10 mouse cellular contexts compared by ENCODE assay signal in genomic region chr8:120493508-120494464, GRCm38 (mm10).
DNase-seq lines count a peak whose midpoint lies in the region; ATAC-seq and TF ChIP-seq lines count a peak whose summit lies in the region.
"Had no signal": no experiment of that assay in that cellular context is flagged by ENCODE, and none has a peak within 500 bp of the region (broad histone marks: within the 10 kb centered on the region; RNA-seq: fewer than 3 reads in every experiment).

No protein-coding gene starts in this region.

- no peaks in the 10 kb centered on the region for H3K9me3 ChIP-seq in lung, embryonic 14.5 days (ENCODE audit: low read depth, low read length)
- H3K9me3 ChIP-seq in intestine, postnatal 0 days (ENCODE audit: control insufficient read depth) = no peaks in the 10 kb centered on the region
- no peaks in the 10 kb centered on the region for H3K9me3 ChIP-seq in neural tube, embryonic 13.5 days

- 47% methylated on average over 16 of the region's 16 CpGs for WGBS in lung, embryonic 14.5 days
- WGBS in intestine, postnatal 0 days = 59% methylated on average over 16 of the region's 16 CpGs
- 40% methylated on average over 16 of the region's 16 CpGs for WGBS in neural tube, embryonic 13.5 days

- TF ChIP-seq CTCF in lung, embryonic 14.5 days (IDR thresholded peaks at IDR 0.05; ENCODE audit: low read depth) = no peak
- TF ChIP-seq CTCF in intestine, postnatal 0 days (IDR thresholded peaks at IDR 0.05; ENCODE audit: low read depth) = no peak

- H3K4me1 ChIP-seq in lung, embryonic 14.5 days (ENCODE audit: insufficient read depth) = peaks cover 85% of the 10 kb centered on the region
- peaks cover 34% of the 10 kb centered on the region for H3K4me1 ChIP-seq in intestine, postnatal 0 days (replicated peaks; ENCODE audit: control insufficient read depth, insufficient read depth, low read length)
- H3K4me1 ChIP-seq in neural tube, embryonic 13.5 days (replicated peaks) = peaks cover 93% of the 10 kb centered on the region

- no peak overlapping the region for H3K4me3 ChIP-seq in lung, embryonic 14.5 days (ENCODE audit: low read depth, low read length)
- no peak overlapping the region for H3K4me3 ChIP-seq in intestine, postnatal 0 days (ENCODE audit: low read depth, low read length)
- H3K4me3 ChIP-seq in neural tube, embryonic 13.5 days = peak overlapping the region; percentile 96

- ATAC-seq in cerebellum, adult (ENCODE audit: insufficient number of reproducible peaks, low FRiP score, low TSS enrichment) = no peak
- ATAC-seq in lung, embryonic 14.5 days (ENCODE audit: insufficient read depth) = no peak
- no peak for ATAC-seq in intestine, postnatal 0 days
- no peak for ATAC-seq in neural tube, embryonic 13.5 days (ENCODE audit: low read depth)

- peak overlapping the region; percentile 99; the same call in 1 of the 2 replicates for H3K4me2 ChIP-seq in lung, embryonic 14.5 days
- H3K4me2 ChIP-seq in intestine, postnatal 0 days (replicated peaks; ENCODE audit: low read depth) = peak overlapping the region; percentile 91
- peak overlapping the region; percentile 91 for H3K4me2 ChIP-seq in neural tube, embryonic 13.5 days

- H3K9ac ChIP-seq in lung, embryonic 14.5 days = no peak overlapping the region; the same call in 1 of the 2 replicates
- no peak overlapping the region for H3K9ac ChIP-seq in intestine, postnatal 0 days (ENCODE audit: low read depth, low read length)
- peak overlapping the region; percentile 93 for H3K9ac ChIP-seq in neural tube, embryonic 13.5 days

- peak; percentile 30 for DNase-seq in cerebellum, adult 9-10 months
- DNase-seq in lung, embryonic 14.5 days = no peak
- DNase-seq in lung, postnatal 10 days = no peak
- no peak for DNase-seq in thymus, adult 18-20 months
- no peak for DNase-seq in natural killer cell, adult 2 months (ENCODE audit: low spot score in 2 of 2)
- DNase-seq: cerebellum, adult 8-10 months; thymus, adult 2 months had no signal

- no peaks in the 10 kb centered on the region for H3K27me3 ChIP-seq in lung, embryonic 14.5 days (ENCODE audit: insufficient read depth, low read length)
- no peaks in the 10 kb centered on the region for H3K27me3 ChIP-seq in intestine, postnatal 0 days (replicated peaks; ENCODE audit: control insufficient read depth, insufficient read depth, low read length)
- H3K27me3 ChIP-seq in neural tube, embryonic 13.5 days = no peaks in the 10 kb centered on the region

- no peaks in the 10 kb centered on the region for H3K36me3 ChIP-seq in lung, embryonic 14.5 days (ENCODE audit: insufficient read depth)
- H3K36me3 ChIP-seq in intestine, postnatal 0 days (ENCODE audit: control insufficient read depth, insufficient read depth) = no peaks in the 10 kb centered on the region
- H3K36me3 ChIP-seq in neural tube, embryonic 13.5 days = no peaks in the 10 kb centered on the region

- H3K27ac ChIP-seq in lung, embryonic 14.5 days (ENCODE audit: low read depth) = peak overlapping the region; percentile 84
- peak overlapping the region; percentile 10; the same call in 1 of the 2 replicates for H3K27ac ChIP-seq in intestine, postnatal 0 days (ENCODE audit: low read depth, low read length)
- peak overlapping the region; percentile 79 for H3K27ac ChIP-seq in neural tube, embryonic 13.5 days (replicated peaks)

Comparison
In these comparisons a context has a peak if more than half of its experiments do, and no peak if none do; other contexts are left out.
1. H3K27ac ChIP-seq: peak in every context shown above with its lines; median percentile 84 in lung, embryonic 14.5 days; 79 in neural tube, embryonic 13.5 days; 10 in intestine, postnatal 0 days.